Mouse (Mus musculus): ENCODE measurements around the gene Sorcs2.

DNA sequence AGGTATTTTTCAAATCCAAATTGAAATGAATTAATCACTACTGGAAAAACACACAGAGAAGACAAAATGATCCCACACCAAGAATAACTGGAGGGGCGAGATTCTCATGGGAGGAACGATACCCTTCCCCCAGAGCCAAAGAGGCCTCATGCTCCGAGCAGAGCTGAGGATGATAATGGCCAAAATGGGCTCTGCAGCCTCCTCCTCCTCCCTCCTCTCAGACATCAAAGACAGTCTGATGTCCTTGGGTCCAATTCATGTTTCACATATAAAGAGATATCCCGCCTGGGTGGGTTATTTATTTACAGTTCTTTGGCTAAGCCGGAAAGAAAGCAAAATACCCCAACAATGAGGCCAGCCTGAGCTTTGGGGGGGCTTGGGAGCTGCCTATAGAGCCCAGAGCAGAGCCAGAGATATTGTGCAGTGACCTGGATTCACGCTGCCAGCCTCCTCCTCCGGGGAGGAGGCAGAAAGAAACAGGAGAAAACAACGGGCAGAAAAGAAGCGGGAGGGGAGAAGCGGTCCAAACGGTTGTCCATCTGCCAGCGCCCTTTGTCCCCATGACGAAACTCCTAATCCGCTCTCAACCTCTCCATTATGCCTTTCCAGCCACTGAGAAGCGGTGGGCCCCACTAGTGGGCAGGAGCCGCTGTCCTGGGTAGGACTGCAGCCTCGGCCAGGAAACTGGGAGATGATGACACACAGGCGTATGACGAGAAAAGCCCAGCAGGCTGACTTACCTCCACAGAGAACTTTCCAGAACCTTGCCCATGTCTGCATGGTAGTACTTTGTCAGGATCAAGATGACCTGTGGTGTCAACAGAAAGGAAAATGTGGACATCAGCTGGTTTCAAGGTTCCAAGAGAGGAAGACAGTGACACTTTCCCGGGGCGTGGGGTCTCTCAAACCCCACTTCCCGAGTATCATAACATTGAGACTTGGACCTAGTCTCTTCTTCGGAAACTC, 169.3 kb downstream of the Sorcs2 start:
- TF ChIP-seq CTCF (IDR thresholded peaks at IDR 0.05; ENCODE audit: extremely low read depth, insufficient read depth, low read length) (no peak), POLR2A (IDR thresholded peaks at IDR 0.05; ENCODE audit: extremely low read depth, insufficient read depth, low read length) (no peak)
